Mouse (Mus musculus) lung, postnatal 0 days (tissue): ENCODE measurements at regions not wholly inside any gene's neighbourhood (a gene's known extent, or its start where the extent isn't known, plus 50 kb on each side); places are given as distances from the start of the nearest gene placed in this dataset.

Experiments
- CTCF ChIP-seq: IDR thresholded peaks from 2 replicates; pipeline ENCODE4 v1.5.1; 2016; ENCODE audit warnings: antibody characterized with exemption, mild to moderate bottlenecking
- EP300 ChIP-seq: IDR thresholded peaks from 2 replicates; pipeline ENCODE4 v1.6.1; 2016; ENCODE audit warnings: antibody characterized with exemption, mild to moderate bottlenecking, control low read depth

DNA sequence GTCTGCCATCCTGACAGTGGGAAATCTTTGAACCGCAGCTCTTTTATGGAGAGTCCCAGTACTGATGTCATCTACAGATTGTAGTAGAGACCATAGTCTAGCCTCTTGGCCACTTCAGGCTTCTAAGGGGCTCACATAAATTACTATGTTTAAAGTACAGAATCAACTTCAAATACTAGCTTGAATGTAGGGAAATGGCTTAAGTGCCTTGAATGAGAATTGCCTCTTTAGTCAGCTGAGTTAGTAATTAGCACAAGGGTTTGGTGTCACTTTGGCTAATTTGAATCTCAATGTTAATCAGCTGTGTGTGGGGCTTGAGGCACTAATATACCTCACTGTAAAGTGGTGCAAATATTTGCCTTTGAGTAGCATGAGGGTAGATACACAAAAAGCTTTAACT, 152.2 kb upstream of the Fam19a1 start:
- TF ChIP-seq CTCF (no peak), EP300 (no peak)
